Mouse (Mus musculus): ENCODE measurements around the gene Il17rb. TPM values are rescaled to one million over a fixed set of nuclear protein-coding genes. Genes with fewer than 3 reads are reported as not detected.

Il17rb gene
- polyA plus RNA-seq, 1 experiment from 2014 or later: 0.65 TPM

GRCm38 (mm10) chr14:29957393-29957792 is 51.3 kb downstream of the Il17rb start:
- Histone ChIP-seq H3K4me2 (replicated peaks; ENCODE audit: low read depth) (no peak overlapping the region), H3K36me3 (ENCODE audit: control insufficient read depth, insufficient read depth) (no peaks in the 10 kb centered on the region), H3K4me1 (replicated peaks; ENCODE audit: control insufficient read depth, insufficient read depth, low read length) (no peaks in the 10 kb centered on the region), H3K27ac (ENCODE audit: low read depth, low read length) (no peak overlapping the region), H3K4me3 (ENCODE audit: low read depth, low read length) (no peak overlapping the region), H3K9ac (ENCODE audit: low read depth, low read length) (no peak overlapping the region), H3K27me3 (replicated peaks; ENCODE audit: control insufficient read depth, insufficient read depth, low read length) (no peaks in the 10 kb centered on the region), H3K9me3 (ENCODE audit: control insufficient read depth) (no peaks in the 10 kb centered on the region)
- no peak for TF ChIP-seq CTCF (IDR thresholded peaks at IDR 0.05; ENCODE audit: low read depth)
- no peak for ATAC-seq

GRCm38 (mm10) chr14:29950805-29951204 is 57.9 kb downstream of the Il17rb start:
- Histone ChIP-seq H3K9ac (ENCODE audit: low read depth, low read length) (no peak overlapping the region), H3K4me3 (ENCODE audit: low read depth, low read length) (no peak overlapping the region), H3K4me1 (replicated peaks; ENCODE audit: control insufficient read depth, insufficient read depth, low read length) (no peaks in the 10 kb centered on the region), H3K9me3 (ENCODE audit: control insufficient read depth) (no peaks in the 10 kb centered on the region), H3K27ac (ENCODE audit: low read depth, low read length) (no peak overlapping the region), H3K27me3 (replicated peaks; ENCODE audit: control insufficient read depth, insufficient read depth, low read length) (no peaks in the 10 kb centered on the region), H3K36me3 (ENCODE audit: control insufficient read depth, insufficient read depth) (no peaks in the 10 kb centered on the region), H3K4me2 (replicated peaks; ENCODE audit: low read depth) (no peak overlapping the region)
- TF ChIP-seq CTCF (IDR thresholded peaks at IDR 0.05; ENCODE audit: low read depth): no peak
- ATAC-seq: no peak
- WGBS: 79% methylated on average over 4 of the region's 4 CpGs

- ATAC-seq: no peak
- WGBS: 73% methylated on average over 5 of the region's 5 CpGs
- Histone ChIP-seq H3K36me3 (ENCODE audit: control insufficient read depth, insufficient read depth) (no peaks in the 10 kb centered on the region), H3K4me2 (replicated peaks; ENCODE audit: low read depth) (no peak overlapping the region), H3K27me3 (replicated peaks; ENCODE audit: control insufficient read depth, insufficient read depth, low read length) (no peaks in the 10 kb centered on the region), H3K4me1 (replicated peaks; ENCODE audit: control insufficient read depth, insufficient read depth, low read length) (no peaks in the 10 kb centered on the region), H3K9me3 (ENCODE audit: control insufficient read depth) (no peaks in the 10 kb centered on the region), H3K9ac (ENCODE audit: low read depth, low read length) (no peak overlapping the region), H3K4me3 (ENCODE audit: low read depth, low read length) (no peak overlapping the region), H3K27ac (ENCODE audit: low read depth, low read length) (no peak overlapping the region)
- TF ChIP-seq CTCF (IDR thresholded peaks at IDR 0.05; ENCODE audit: low read depth): no peak
Measured at GRCm38 (mm10) chr14:29946761-29947309, 61.9 kb downstream of the Il17rb start.

Small RNA genes within 50 kb of the gene (microRNA-seq; reads per million reads assigned to microRNA genes)
- not detected for gene Mir6947

Other genes starting within 250 kb of the Il17rb start
- 313 and 318 TPM in 2 replicates for gene Selenok, start 40.6 kb downstream of the Il17rb start, polyA plus RNA-seq (2015; fragmentation: Nextera tagmentation; extraction: Ambion mirVana)
- gene Actr8, start 30.6 kb downstream of the Il17rb start, polyA plus RNA-seq (2015; fragmentation: Nextera tagmentation; extraction: Ambion mirVana): 20.1 and 21.6 TPM in 2 replicates
- 1.1 and 1.4 TPM in 2 replicates for gene Chdh, start 127 bp upstream of the Il17rb start, polyA plus RNA-seq (2015; fragmentation: Nextera tagmentation; extraction: Ambion mirVana)